Mouse (Mus musculus) cerebellum, postnatal 25 days (tissue): ENCODE measurements around the gene Yju2.

ENCODE experiments used
- DNase-seq, 2 experiments: peaks; one replicate each; pipeline ENCODE4 v3.0.0; 2021; ENCODE audit warnings: mixed read lengths in 2 of 2

The Yju2 gene

GRCm38 (mm10) chr17:56008356-56009087 is 49.6 kb downstream of the Yju2 start:
- peak; percentile 90 to 94 for DNase-seq

GRCm38 (mm10) chr17:56009088-56009961 is 50.4 kb downstream of the Yju2 start:
- peak; percentile 96 for DNase-seq

GRCm38 (mm10) chr17:56009962-56010240 is 51.0 kb downstream of the Yju2 start:
- peak in 1 of 2 experiments; percentile 34 for DNase-seq

GRCm38 (mm10) chr17:56010255-56010654 is 51.4 kb downstream of the Yju2 start:
- no peak for DNase-seq

GRCm38 (mm10) chr17:56010681-56011080 is 51.8 kb downstream of the Yju2 start:
- DNase-seq = peak; percentile 86 to 91

- peak; percentile 55 to 66 for DNase-seq
These were observed 52.5 kb downstream of the Yju2 start for GRCm38 (mm10) chr17:56011441-56011840.

- no peak for DNase-seq
These were observed 56.4 kb downstream of the Yju2 start for GRCm38 (mm10) chr17:56015293-56015692.

- DNase-seq = no peak
These were observed 57.5 kb downstream of the Yju2 start for GRCm38 (mm10) chr17:56016382-56016781.

- DNase-seq = peak; percentile 42 to 62
These were observed 58.2 kb downstream of the Yju2 start for GRCm38 (mm10) chr17:56016793-56017785.

GRCm38 (mm10) chr17:56017848-56018247 is 58.9 kb downstream of the Yju2 start:
- peak in 1 of 2 experiments; percentile 38 for DNase-seq
